Mouse (Mus musculus): Measurements from ENCODE around the gene Grik3.

Gene Grik3

GRCm38 (mm10) chr4:125490661-125491504, at the start of gene Grik3:
Grik3 (plus strand) TSS chr4:125490700.
- DNase-seq (ENCODE audit: low spot score), result no peak

DNA sequence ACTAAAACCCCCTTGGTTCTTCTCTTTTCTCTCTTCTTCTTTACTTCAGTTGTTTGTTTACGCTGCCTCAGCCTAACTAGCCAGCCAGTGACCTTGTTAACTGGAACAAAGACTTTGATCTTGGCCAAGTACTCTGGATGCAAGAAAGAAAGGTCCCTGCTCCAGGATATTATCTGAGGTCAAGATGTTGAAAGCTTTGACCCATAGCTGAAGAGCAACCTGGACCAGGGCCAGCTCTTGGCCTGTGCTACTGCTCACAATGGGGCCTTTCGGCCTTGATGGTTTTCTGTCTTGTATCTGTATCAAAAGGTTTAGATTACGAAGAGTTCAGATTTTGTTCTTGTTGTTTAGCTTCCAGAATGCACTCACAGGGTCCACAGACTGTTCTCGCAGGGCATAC, 48.7 kb upstream of the Grik3 start:
- no peak for DNase-seq (ENCODE audit: low spot score)

GRCm38 (mm10) chr4:125444366-125444765, 46.1 kb upstream of the Grik3 start:
- no peak for DNase-seq (ENCODE audit: low spot score)

GRCm38 (mm10) chr4:125450602-125451321, 39.7 kb upstream of the Grik3 start:
- no peak for DNase-seq (ENCODE audit: low spot score)

DNA sequence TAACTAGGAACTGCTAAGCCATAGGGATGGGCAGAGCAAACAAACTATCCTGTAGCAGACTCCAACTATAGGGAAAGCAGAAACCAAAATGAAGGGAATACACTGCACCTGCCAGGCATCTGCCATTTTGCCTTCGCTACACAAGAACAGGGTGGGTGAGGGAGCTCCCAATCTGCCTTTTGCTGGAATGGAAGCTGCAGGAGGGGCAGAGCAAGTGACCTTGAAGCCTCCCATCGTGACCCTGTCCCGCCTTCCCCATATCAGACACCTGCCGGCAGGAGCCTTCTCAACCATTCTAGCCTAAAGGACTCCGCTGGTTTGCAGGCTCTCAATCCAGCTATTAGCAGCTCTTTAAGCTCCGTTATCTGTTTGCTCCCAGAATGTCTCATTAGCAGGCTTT, 38.7 kb upstream of the Grik3 start:
- no peak for DNase-seq (ENCODE audit: low spot score)

GRCm38 (mm10) chr4:125456506-125456905, 34.0 kb upstream of the Grik3 start:
- DNase-seq (ENCODE audit: low spot score), result no peak

GRCm38 (mm10) chr4:125457152-125458093, 33.1 kb upstream of the Grik3 start:
- DNase-seq (ENCODE audit: low spot score), result no peak

GRCm38 (mm10) chr4:125459791-125460190, 30.7 kb upstream of the Grik3 start:
- DNase-seq (ENCODE audit: low spot score), result no peak

DNA sequence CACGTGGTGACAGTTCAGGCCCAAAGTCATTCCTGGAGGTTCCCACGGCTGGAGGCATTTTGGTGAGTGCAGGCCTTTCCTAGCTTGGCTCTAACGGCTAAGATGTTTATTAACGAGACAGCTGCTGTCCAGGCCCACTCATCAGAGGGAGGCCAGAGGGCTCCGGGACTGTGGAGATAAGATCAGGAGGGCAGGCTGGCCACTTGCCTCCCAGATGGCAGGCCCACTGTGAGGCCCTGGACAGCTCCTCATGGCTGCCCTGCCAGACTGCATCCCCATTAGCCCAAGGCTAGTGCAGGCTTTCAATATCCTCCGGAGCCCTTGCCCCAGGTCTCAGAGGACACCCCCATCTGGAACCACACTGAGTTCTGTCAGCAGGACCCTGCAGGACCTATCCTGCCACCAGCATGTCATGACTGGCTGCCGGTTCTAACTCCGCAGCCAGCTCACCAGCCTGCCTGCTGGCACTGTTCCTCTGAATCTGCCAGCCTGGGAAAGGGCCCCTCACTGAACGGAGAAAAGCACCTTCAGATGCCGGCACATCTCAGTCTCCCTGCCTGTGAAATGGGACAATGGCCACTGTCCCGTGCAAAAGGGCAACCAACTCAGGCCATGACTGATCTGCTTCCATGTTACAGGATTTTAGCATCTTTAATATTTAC, 20.7 kb upstream of the Grik3 start:
- DNase-seq (ENCODE audit: low spot score), result no peak

GRCm38 (mm10) chr4:125474903-125475302, 15.6 kb upstream of the Grik3 start:
- DNase-seq (ENCODE audit: low spot score), result no peak

DNA sequence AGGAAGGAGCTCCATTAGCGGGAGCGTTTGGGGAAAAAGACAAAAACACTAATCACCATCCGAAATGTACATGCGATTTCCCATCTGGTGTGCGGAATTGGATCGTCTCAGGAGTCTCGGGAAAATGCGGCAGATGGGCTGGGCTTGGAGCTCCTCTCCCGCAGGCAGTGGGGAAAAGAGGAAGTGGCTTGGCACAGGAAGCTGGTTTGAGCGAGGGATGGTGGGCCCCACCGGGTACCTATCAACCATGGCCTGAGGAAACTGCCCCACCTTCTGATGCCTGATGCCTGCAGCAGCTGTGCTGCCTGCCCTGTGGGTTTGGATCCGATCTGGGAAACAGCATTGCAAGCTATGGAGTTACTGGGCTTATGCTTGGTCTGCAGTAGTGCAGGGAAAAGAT, 12.4 kb upstream of the Grik3 start:
- no peak for DNase-seq (ENCODE audit: low spot score)

GRCm38 (mm10) chr4:125481256-125481655, 9.2 kb upstream of the Grik3 start:
- no peak for DNase-seq (ENCODE audit: low spot score)

GRCm38 (mm10) chr4:125484131-125484530, 6.4 kb upstream of the Grik3 start:
- DNase-seq (ENCODE audit: low spot score), result no peak

GRCm38 (mm10) chr4:125485416-125486239, 4.9 kb upstream of the Grik3 start:
- no peak for DNase-seq (ENCODE audit: low spot score)

- no peak for DNase-seq (ENCODE audit: low spot score)
These were observed 3.9 kb upstream of the Grik3 start for GRCm38 (mm10) chr4:125486616-125487015.

DNA sequence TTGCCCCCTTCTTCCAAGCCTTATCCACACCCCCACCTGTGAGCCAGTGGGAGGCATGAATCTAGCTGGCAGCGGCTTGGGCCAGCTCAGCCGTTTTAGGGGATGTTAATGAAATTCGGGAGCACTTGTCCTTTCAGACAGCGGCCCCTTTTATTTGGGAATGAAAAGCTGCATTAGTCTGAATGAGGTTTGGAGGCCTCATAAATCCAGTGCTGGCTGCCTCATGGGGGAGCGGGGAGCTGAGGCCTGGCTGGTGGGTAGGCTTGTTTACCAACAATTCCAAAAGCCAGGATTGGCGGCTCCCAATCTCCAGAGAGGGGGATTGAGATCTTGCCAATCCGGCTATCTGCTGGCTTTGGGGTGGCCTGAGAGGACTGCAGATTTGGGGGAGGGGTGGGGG, 3.5 kb upstream of the Grik3 start:
- no peak for DNase-seq (ENCODE audit: low spot score)

GRCm38 (mm10) chr4:125488796-125489637, 1.5 kb upstream of the Grik3 start:
- no peak for DNase-seq (ENCODE audit: low spot score)

DNA sequence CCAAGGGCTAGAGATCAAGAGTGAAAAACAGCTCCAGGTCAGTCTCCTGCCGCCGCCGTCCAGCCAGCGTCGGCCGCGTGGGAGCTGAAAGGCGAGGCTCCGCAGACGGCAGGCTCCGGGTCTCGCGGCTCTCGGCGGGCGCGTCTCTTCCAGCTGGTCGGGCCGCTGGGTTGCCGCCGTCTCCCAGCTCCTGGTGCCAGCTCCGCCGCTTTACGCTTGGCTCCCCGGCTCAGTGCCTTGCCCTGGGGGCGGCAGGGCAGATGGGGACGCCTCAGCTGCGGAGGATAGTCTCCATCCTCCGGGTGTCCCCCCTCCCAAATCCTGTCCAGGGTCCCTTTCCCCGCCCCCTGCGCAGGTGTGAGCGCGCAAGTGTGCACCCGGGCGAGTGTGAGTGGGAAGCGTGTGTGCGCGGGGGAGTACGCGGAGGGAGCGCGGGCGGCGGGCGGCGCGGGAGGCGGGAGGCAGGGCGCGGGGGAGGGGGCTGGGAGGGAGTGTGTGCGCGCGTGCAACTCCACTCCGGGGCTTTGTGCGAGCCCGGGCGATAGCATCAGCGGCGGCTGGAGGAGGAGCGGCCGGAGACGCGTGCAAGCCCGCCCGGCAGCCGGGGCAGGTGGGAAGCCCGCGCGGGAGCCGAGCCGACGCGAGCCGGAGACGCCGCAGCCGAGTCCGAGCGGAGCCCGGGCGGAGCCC, 454 bp upstream of the Grik3 start:
- DNase-seq (ENCODE audit: low spot score), result no peak

- DNase-seq (ENCODE audit: low spot score), result no peak
These were observed 1.1 kb downstream of the Grik3 start for GRCm38 (mm10) chr4:125491505-125492121.

Data from c-Kit-positive CD71-positive TER-119-positive erythroid progenitor cells, embryonic 14.5 days (primary cell).